ENCODE assay signal across 7 mouse cellular contexts in the genomic region with DNA sequence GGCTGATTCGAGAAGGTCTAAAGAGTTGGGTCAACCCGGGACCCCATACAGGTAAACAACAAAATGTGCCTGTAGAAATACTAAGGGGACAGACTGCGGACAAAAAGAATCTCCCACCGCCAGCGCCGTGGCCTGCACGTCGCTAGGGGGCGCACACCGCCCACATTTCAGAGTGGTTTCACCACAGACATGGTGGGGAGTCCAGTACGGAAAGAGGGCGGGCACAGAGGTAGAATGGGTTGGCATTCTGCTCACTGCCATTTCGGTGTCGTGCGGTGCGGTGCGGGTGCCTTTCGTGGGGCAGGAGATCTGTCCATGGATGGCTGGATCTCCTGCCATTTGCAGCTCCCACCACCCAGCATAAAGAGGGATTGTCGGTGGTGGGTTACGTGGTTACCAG. TPM values are rescaled to one million over a fixed set of nuclear protein-coding genes. Genes with fewer than 3 reads are reported as not detected.
DNase-seq lines count a peak whose midpoint lies in the region; ATAC-seq and TF ChIP-seq lines count a peak whose summit lies in the region.

No protein-coding gene starts in this region.

- H3K9ac ChIP-seq in embryonic facial prominence, embryonic 12.5 days: peak overlapping the region; percentile 92
- H3K9ac ChIP-seq in heart, adult 2 months (ENCODE audit: low read depth, low read length): peak overlapping the region; percentile 51
- peak overlapping the region; percentile 92 for H3K9ac ChIP-seq in limb, embryonic 13.5 days
- peak overlapping the region; percentile 49 for H3K9ac ChIP-seq in midbrain, embryonic 15.5 days

- H3K36me3 ChIP-seq in embryonic facial prominence, embryonic 12.5 days: peaks cover 46% of the 10 kb centered on the region
- no peaks in the 10 kb centered on the region for H3K36me3 ChIP-seq in heart, adult 2 months (ENCODE audit: control insufficient read depth, insufficient read depth, low read length)
- peaks cover 48% of the 10 kb centered on the region for H3K36me3 ChIP-seq in limb, embryonic 13.5 days
- H3K36me3 ChIP-seq in midbrain, embryonic 15.5 days (replicated peaks): no peaks in the 10 kb centered on the region

- peak; percentile 99 for TF ChIP-seq CTCF in heart, adult 2 months (IDR thresholded peaks at IDR 0.05)

- H3K27me3 ChIP-seq in embryonic facial prominence, embryonic 12.5 days: no peaks in the 10 kb centered on the region
- H3K27me3 ChIP-seq in heart, adult 2 months (ENCODE audit: control insufficient read depth, insufficient read depth, low read length): no peaks in the 10 kb centered on the region
- H3K27me3 ChIP-seq in limb, embryonic 13.5 days: no peaks in the 10 kb centered on the region
- peaks cover 35% of the 10 kb centered on the region for H3K27me3 ChIP-seq in midbrain, embryonic 15.5 days (replicated peaks)

- H3K9me3 ChIP-seq in embryonic facial prominence, embryonic 12.5 days: no peaks in the 10 kb centered on the region
- no peaks in the 10 kb centered on the region for H3K9me3 ChIP-seq in limb, embryonic 13.5 days
- H3K9me3 ChIP-seq in midbrain, embryonic 15.5 days: no peaks in the 10 kb centered on the region

- peak overlapping the region; percentile 64; the same call in 1 of the 2 replicates for H3K27ac ChIP-seq in embryonic facial prominence, embryonic 12.5 days
- H3K27ac ChIP-seq in heart, adult 2 months: peak overlapping the region; percentile 76
- H3K27ac ChIP-seq in limb, embryonic 13.5 days: peak overlapping the region; percentile 96
- no peak overlapping the region for H3K27ac ChIP-seq in midbrain, embryonic 15.5 days

- H3K79me2 ChIP-seq in heart, adult 2 months (replicated peaks; ENCODE audit: control insufficient read depth, insufficient read depth, low read length): no peaks in the 10 kb centered on the region

- intact Hi-C loops in heart, adult 2 months (cut with DNase I): loop anchor here (1.0 to 5.0 kb wide), 3 partner anchors 210 to 306 kb away; no protein-coding TSS in a partner anchor

- peak; percentile 96 for DNase-seq in adrenal gland, postnatal 14 days
- DNase-seq in heart, adult 2 months: peak; percentile 89 to 93
- DNase-seq in kidney, adult 8-10 months: peak; percentile 83 to 91
- peak; percentile 73 to 85 for DNase-seq in spleen, adult 18-20 months

- peak overlapping the region; percentile 92 for H3K4me2 ChIP-seq in embryonic facial prominence, embryonic 12.5 days (replicated peaks)
- peak overlapping the region; percentile 96 for H3K4me2 ChIP-seq in limb, embryonic 13.5 days (replicated peaks)
- H3K4me2 ChIP-seq in midbrain, embryonic 15.5 days: peak overlapping the region; percentile 96

- H3K4me1 ChIP-seq in embryonic facial prominence, embryonic 12.5 days: peaks cover 24% of the 10 kb centered on the region
- peaks cover 1% of the 10 kb centered on the region for H3K4me1 ChIP-seq in heart, adult 2 months (ENCODE audit: control insufficient read depth, insufficient read depth, low read length)
- H3K4me1 ChIP-seq in limb, embryonic 13.5 days: peaks cover 49% of the 10 kb centered on the region
- H3K4me1 ChIP-seq in midbrain, embryonic 15.5 days: peaks cover 63% of the 10 kb centered on the region

- ATAC-seq in embryonic facial prominence, embryonic 12.5 days (ENCODE audit: insufficient number of reproducible peaks, insufficient read depth, low FRiP score, low TSS enrichment): no peak
- ATAC-seq in limb, embryonic 13.5 days (ENCODE audit: low FRiP score, low read depth): peak; percentile 20; the same call in 1 of the 2 replicates
- ATAC-seq in midbrain, embryonic 15.5 days (replicated peaks): peak; percentile 72

- peak; percentile 97 for TF ChIP-seq EP300 in heart, adult 2 months (IDR thresholded peaks at IDR 0.05; ENCODE audit: insufficient read depth, low read depth, low read length)

- peak; percentile 58 for TF ChIP-seq POLR2A in heart, adult 2 months (IDR thresholded peaks at IDR 0.05; ENCODE audit: insufficient read depth, low read depth, low read length)

- peak overlapping the region; percentile 71 for H3K4me3 ChIP-seq in embryonic facial prominence, embryonic 12.5 days
- H3K4me3 ChIP-seq in heart, adult 2 months: peak overlapping the region; percentile 76
- H3K4me3 ChIP-seq in limb, embryonic 13.5 days: peak overlapping the region; percentile 75
- peak overlapping the region; percentile 47 for H3K4me3 ChIP-seq in midbrain, embryonic 15.5 days

- 3% methylated on average over 20 of the region's 20 CpGs for WGBS in embryonic facial prominence, embryonic 12.5 days
- 1% methylated on average over 20 of the region's 20 CpGs for WGBS in heart, adult 2 months
- whole genome bisulfite sequencing in limb, embryonic 13.5 days: 1% methylated on average over 20 of the region's 20 CpGs
- WGBS in midbrain, embryonic 15.5 days: 2% methylated on average over 20 of the region's 20 CpGs

RNA-seq across cellular contexts. Expression of a gene that starts 2.2 kb away (rescaled TPM):
- total RNA-seq in adrenal gland, postnatal 14 days (2021): 95.5 and 104 TPM in 2 replicates
- polyA plus RNA-seq in embryonic facial prominence, embryonic 12.5 days (2016; fragmentation: Nextera tagmentation; extraction: Ambion mirVana): 131 and 156 TPM in 2 replicates
- 10 to 100 TPM; 28.3 to 43.6 TPM for total RNA-seq in heart, adult 2 months (2021)
- polyA plus RNA-seq in heart, adult 2 months (2012; rRNA removed): 27.3 and 31.4 TPM in 2 replicates
- 167 and 169 TPM in 2 replicates for polyA plus RNA-seq in limb, embryonic 13.5 days (2015; fragmentation: Nextera tagmentation; extraction: Ambion mirVana)
- polyA plus RNA-seq in midbrain, embryonic 15.5 days (2015; fragmentation: Nextera tagmentation; extraction: Ambion mirVana): 39.4 and 40.8 TPM in 2 replicates

RNA-seq across cellular contexts. Expression of a gene that starts 22.6 kb away (rescaled TPM):
- total RNA-seq in adrenal gland, postnatal 14 days (2021): 24.1 and 33.2 TPM in 2 replicates
- 25.2 and 25.5 TPM in 2 replicates for polyA plus RNA-seq in embryonic facial prominence, embryonic 12.5 days (2016; fragmentation: Nextera tagmentation; extraction: Ambion mirVana)
- total RNA-seq in heart, adult 2 months (2021): 10 to 100 TPM; 12.5 to 13.1 TPM
- 12.1 and 15.7 TPM in 2 replicates for polyA plus RNA-seq in heart, adult 2 months (2012; rRNA removed)
- 27.5 and 32.9 TPM in 2 replicates for polyA plus RNA-seq in limb, embryonic 13.5 days (2015; fragmentation: Nextera tagmentation; extraction: Ambion mirVana)
- 32.2 and 33.6 TPM in 2 replicates for polyA plus RNA-seq in midbrain, embryonic 15.5 days (2015; fragmentation: Nextera tagmentation; extraction: Ambion mirVana)

RNA-seq across cellular contexts. Expression of a gene that starts 41.2 kb away (rescaled TPM):
- total RNA-seq in adrenal gland, postnatal 14 days (2021): not detected in 2 replicates
- 24.5 and 30.1 TPM in 2 replicates for polyA plus RNA-seq in embryonic facial prominence, embryonic 12.5 days (2016; fragmentation: Nextera tagmentation; extraction: Ambion mirVana)
- total RNA-seq in heart, adult 2 months (2021): not detected
- not detected in 2 replicates for polyA plus RNA-seq in heart, adult 2 months (2012; rRNA removed)
- 0.22 and 0.31 TPM in 2 replicates for polyA plus RNA-seq in limb, embryonic 13.5 days (2015; fragmentation: Nextera tagmentation; extraction: Ambion mirVana)
- 26.7 and 26.8 TPM in 2 replicates for polyA plus RNA-seq in midbrain, embryonic 15.5 days (2015; fragmentation: Nextera tagmentation; extraction: Ambion mirVana)

Comparison
In these comparisons a context has a peak if more than half of its experiments do, and no peak if none do; other contexts are left out.
1. RNA of a gene that starts 41.2 kb away (polyA plus RNA-seq): 24.5 to 30.1 TPM in embryonic facial prominence, embryonic 12.5 days and 26.7 to 26.8 TPM in midbrain, embryonic 15.5 days; 0.22 to 0.31 TPM in limb, embryonic 13.5 days and not detected in heart, adult 2 months; every median in the first group is over 10 times any median in the second.
2. Peak in every context shown above with its lines, with median percentiles within 50 percentile points of each other: DNase-seq, H3K4me2 ChIP-seq, H3K4me3 ChIP-seq and H3K9ac ChIP-seq.